Mouse (Mus musculus) stomach, embryonic 16.5 days (tissue): ENCODE results near the gene Gipc2. TPM values are rescaled to one million over a fixed set of nuclear protein-coding genes. Genes with fewer than 3 reads are reported as not detected.
A peak's percentile ranks its signal among the peaks of the same experiment; 100 is the strongest.

ENCODE experiments used
- ATAC-seq: fragments of 200-750 bp; cut with Nextera tagmentation; 2 replicates; pipeline ENCODE4 v1.8.0; 2017; ENCODE audit warnings: moderate number of reproducible peaks, moderate TSS enrichment; ENCODE audit not compliant: insufficient read depth, low FRiP score
- H3K27ac ChIP-seq: fragments of 300-500 bp; sonication (generic); 2 replicates; pipeline ENCODE4 v1.5.1; 2014; ENCODE audit warnings: low read length
- H3K27me3 ChIP-seq: fragments of 300-500 bp; sonication (generic); 2 replicates; pipeline ENCODE4 v1.6.1; 2014; ENCODE audit warnings: low read length, control low read depth, mixed read lengths; ENCODE audit not compliant: control insufficient read depth, insufficient read depth
- H3K36me3 ChIP-seq: fragments of 300-500 bp; sonication (generic); 2 replicates; pipeline ENCODE4 v1.6.1; 2014; ENCODE audit warnings: low read length; ENCODE audit not compliant: control insufficient read depth, insufficient read depth
- H3K4me1 ChIP-seq: fragments of 300-500 bp; sonication (generic); 2 replicates; pipeline ENCODE4 v1.6.1; 2014; ENCODE audit warnings: low read length, control low read depth, mixed read lengths; ENCODE audit not compliant: control insufficient read depth, insufficient read depth
- H3K4me2 ChIP-seq: fragments of 300-500 bp; sonication (generic); 2 replicates; pipeline ENCODE4 v1.6.1; 2014; ENCODE audit warnings: low read depth, low read length, mixed read lengths
- H3K4me3 ChIP-seq: fragments of 300-500 bp; sonication (generic); replicated peaks from 2 replicates; pipeline ENCODE4 v1.5.1; 2014; ENCODE audit warnings: mild to moderate bottlenecking, low read length
- H3K9ac ChIP-seq: fragments of 300-500 bp; sonication (generic); 2 replicates; pipeline ENCODE4 v1.6.1; 2014; ENCODE audit warnings: low read length
- H3K9me3 ChIP-seq: fragments of 300-500 bp; sonication (generic); replicated peaks from 2 replicates; pipeline ENCODE4 v1.6.1; 2016; ENCODE audit warnings: low read length, control low read depth; ENCODE audit not compliant: control insufficient read depth
- WGBS: fragments of 180-500 bp; shearing (Covaris S2); extraction: QIAGEN DNeasy Blood & Tissue Kit; methylation state at CpG from one replicate; pipeline ENCODE4 v1.1.7; 2014; 5-methylcytosine and 5-hydroxymethylcytosine counted together
- polyA plus RNA-seq: library from polyadenylated mRNA; unstranded; fragments of >200 nt; fragmentation: Nextera tagmentation; extraction: Ambion mirVana; gene quantifications from 2 replicates; pipeline ENCODE4 v1.2.1, GENCODE M21; 2015

The Gipc2 gene
- polyA plus RNA-seq, 1 experiment from 2014 or later, result 59.9 TPM

- Histone ChIP-seq H3K36me3 (no peaks in the 10 kb centered on the region), H3K9me3 (no peaks in the 10 kb centered on the region), H3K4me2 (no peak overlapping the region), H3K27ac (no peak overlapping the region), H3K4me1 (peaks cover 26% of the 10 kb centered on the region), H3K27me3 (peaks cover 6% of the 10 kb centered on the region), H3K9ac (no peak overlapping the region), H3K4me3 (no peak overlapping the region)
- 43% methylated on average over 7 of the region's 7 CpGs for WGBS
- no peak for ATAC-seq
Observed at GRCm38 (mm10) chr3:152109260-152109587, 56.8 kb downstream of the Gipc2 start.

- H3K27me3 ChIP-seq, result peaks cover 6% of the 10 kb centered on the region
- no peak overlapping the region for H3K4me3 ChIP-seq
- H3K36me3 ChIP-seq, result no peaks in the 10 kb centered on the region
- ATAC-seq, result no peak
- peaks cover 22% of the 10 kb centered on the region for H3K4me1 ChIP-seq
- WGBS, result 31% methylated on average over 3 of the region's 3 CpGs
- H3K27ac ChIP-seq, result no peak overlapping the region
- no peak overlapping the region for H3K9ac ChIP-seq
- no peaks in the 10 kb centered on the region for H3K9me3 ChIP-seq
- no peak overlapping the region for H3K4me2 ChIP-seq
Observed at GRCm38 (mm10) chr3:152108560-152109259, 57.3 kb downstream of the Gipc2 start.

GRCm38 (mm10) chr3:152108003-152108395, 58.0 kb downstream of the Gipc2 start:
- H3K4me1 ChIP-seq, result peaks cover 22% of the 10 kb centered on the region
- H3K27ac ChIP-seq, result no peak overlapping the region
- H3K36me3 ChIP-seq, result no peaks in the 10 kb centered on the region
- no peaks in the 10 kb centered on the region for H3K9me3 ChIP-seq
- H3K4me3 ChIP-seq, result no peak overlapping the region
- peaks cover 6% of the 10 kb centered on the region for H3K27me3 ChIP-seq
- ATAC-seq, result no peak
- no peak overlapping the region for H3K9ac ChIP-seq
- H3K4me2 ChIP-seq, result no peak overlapping the region
- 63% methylated on average over 5 of the region's 5 CpGs for WGBS

GRCm38 (mm10) chr3:152107149-152108002, 58.7 kb downstream of the Gipc2 start:
- Histone ChIP-seq H3K4me2 (peak overlapping the region; percentile 69), H3K4me3 (peak overlapping the region; percentile 39), H3K9ac (peak overlapping the region; percentile 58; the same call in 1 of the 2 replicates), H3K27ac (no peak overlapping the region), H3K27me3 (peaks cover 6% of the 10 kb centered on the region), H3K4me1 (peaks cover 22% of the 10 kb centered on the region), H3K9me3 (no peaks in the 10 kb centered on the region), H3K36me3 (no peaks in the 10 kb centered on the region)
- 0 out of 2 replicates have a peak, but pooled peaks have one; percentile 12 for ATAC-seq
- 25% methylated on average over 30 of the region's 30 CpGs for WGBS

GRCm38 (mm10) chr3:152106225-152107148, 59.5 kb downstream of the Gipc2 start:
- Histone ChIP-seq H3K4me3 (peak overlapping the region; percentile 39), H3K4me1 (peaks cover 21% of the 10 kb centered on the region), H3K36me3 (no peaks in the 10 kb centered on the region), H3K9ac (peak overlapping the region; percentile 58), H3K4me2 (peak overlapping the region; percentile 69), H3K27ac (no peak overlapping the region), H3K9me3 (peaks cover 2% of the 10 kb centered on the region; the same call in 1 of the 2 replicates), H3K27me3 (peaks cover 6% of the 10 kb centered on the region)
- WGBS, result 12% methylated on average over 28 of the region's 28 CpGs
- 0 out of 2 replicates have a peak, but pooled peaks have one; percentile 14 for ATAC-seq

- peak overlapping the region; percentile 40; the same call in 1 of the 2 replicates for H3K4me2 ChIP-seq
- no peak overlapping the region for H3K9ac ChIP-seq
- peaks cover 16% of the 10 kb centered on the region for H3K4me1 ChIP-seq
- no peak overlapping the region for H3K4me3 ChIP-seq
- ATAC-seq, result peak; percentile 52; the same call in 1 of the 2 replicates
- no peak overlapping the region for H3K27ac ChIP-seq
- no peaks in the 10 kb centered on the region for H3K36me3 ChIP-seq
- 11% methylated on average over 14 of the region's 14 CpGs for WGBS
- peaks cover 5% of the 10 kb centered on the region; the same call in 1 of the 2 replicates for H3K9me3 ChIP-seq
- peaks cover 6% of the 10 kb centered on the region for H3K27me3 ChIP-seq
Observed at GRCm38 (mm10) chr3:152105341-152105740, 60.7 kb downstream of the Gipc2 start.

- no peak overlapping the region for H3K4me2 ChIP-seq
- no peak overlapping the region for H3K4me3 ChIP-seq
- H3K9ac ChIP-seq, result no peak overlapping the region
- ATAC-seq, result no peak
- WGBS, result 93% methylated on average over 4 of the region's 4 CpGs
- no peaks in the 10 kb centered on the region for H3K36me3 ChIP-seq
- H3K4me1 ChIP-seq, result peaks cover 20% of the 10 kb centered on the region
- peaks cover 6% of the 10 kb centered on the region; the same call in 1 of the 2 replicates for H3K27me3 ChIP-seq
- H3K9me3 ChIP-seq, result peaks cover 5% of the 10 kb centered on the region; the same call in 1 of the 2 replicates
- no peak overlapping the region for H3K27ac ChIP-seq
Observed at GRCm38 (mm10) chr3:152103381-152103780, 62.6 kb downstream of the Gipc2 start.

GRCm38 (mm10) chr3:152101459-152101858, 64.6 kb downstream of the Gipc2 start:
- ATAC-seq, result no peak
- Histone ChIP-seq H3K27ac (no peak overlapping the region), H3K36me3 (no peaks in the 10 kb centered on the region), H3K4me3 (no peak overlapping the region), H3K9me3 (peaks cover 5% of the 10 kb centered on the region; the same call in 1 of the 2 replicates), H3K9ac (no peak overlapping the region), H3K4me1 (peaks cover 10% of the 10 kb centered on the region), H3K27me3 (peaks cover 3% of the 10 kb centered on the region; the same call in 1 of the 2 replicates), H3K4me2 (no peak overlapping the region)
- WGBS, result 93% methylated on average over 7 of the region's 7 CpGs
